Mouse (Mus musculus): ENCODE measurements at regions not wholly inside any gene's neighbourhood (a gene's known extent, or its start where the extent isn't known, plus 50 kb on each side); places are given as distances from the start of the nearest gene placed in this dataset.

- Histone ChIP-seq H3K27me3 (replicated peaks) (no peaks in the 10 kb centered on the region), H3K36me3 (no peaks in the 10 kb centered on the region), H3K9me3 (no peaks in the 10 kb centered on the region), H3K4me3 (no peak overlapping the region), H3K9ac (no peak overlapping the region), H3K4me1 (no peaks in the 10 kb centered on the region), H3K4me2 (no peak overlapping the region), H3K27ac (replicated peaks) (no peak overlapping the region)
- no peak for ATAC-seq (ENCODE audit: extremely low read depth, insufficient number of reproducible peaks, low FRiP score, low TSS enrichment)
- 67% methylated on average over 1 of the region's 1 CpGs for WGBS
Observed at GRCm38 (mm10) chr10:46826639-46827038, 1249.0 kb downstream of the Hace1 start.

GRCm38 (mm10) chr10:46827109-46827812 lies 1249.6 kb downstream of the Hace1 start:
- Histone ChIP-seq H3K4me3 (no peak overlapping the region), H3K36me3 (no peaks in the 10 kb centered on the region), H3K27me3 (replicated peaks) (no peaks in the 10 kb centered on the region), H3K9ac (no peak overlapping the region), H3K4me2 (no peak overlapping the region), H3K9me3 (no peaks in the 10 kb centered on the region), H3K4me1 (no peaks in the 10 kb centered on the region), H3K27ac (replicated peaks) (no peak overlapping the region)
- ATAC-seq (ENCODE audit: extremely low read depth, insufficient number of reproducible peaks, low FRiP score, low TSS enrichment), result no peak
- WGBS, result 69% methylated on average over 1 of the region's 1 CpGs

GRCm38 (mm10) chr10:46828164-46828563 lies 1250.5 kb downstream of the Hace1 start:
- no peak for ATAC-seq (ENCODE audit: extremely low read depth, insufficient number of reproducible peaks, low FRiP score, low TSS enrichment)
- Histone ChIP-seq H3K36me3 (no peaks in the 10 kb centered on the region), H3K4me1 (no peaks in the 10 kb centered on the region), H3K9me3 (no peaks in the 10 kb centered on the region), H3K9ac (no peak overlapping the region), H3K4me2 (no peak overlapping the region), H3K27me3 (replicated peaks) (no peaks in the 10 kb centered on the region), H3K4me3 (no peak overlapping the region), H3K27ac (replicated peaks) (no peak overlapping the region)
- WGBS, result 70% methylated on average over 2 of the region's 2 CpGs

GRCm38 (mm10) chr10:46845578-46846314 lies 1268.1 kb downstream of the Hace1 start:
- Histone ChIP-seq H3K27ac (replicated peaks) (no peak overlapping the region), H3K27me3 (replicated peaks) (no peaks in the 10 kb centered on the region), H3K4me1 (no peaks in the 10 kb centered on the region), H3K36me3 (no peaks in the 10 kb centered on the region), H3K4me3 (no peak overlapping the region), H3K9ac (no peak overlapping the region), H3K4me2 (no peak overlapping the region), H3K9me3 (0 out of 2 replicates have a peak, but pooled peaks cover 3% of the 10 kb centered on the region)
- ATAC-seq (ENCODE audit: extremely low read depth, insufficient number of reproducible peaks, low FRiP score, low TSS enrichment), result no peak
- WGBS, result 66% methylated on average over 3 of the region's 3 CpGs

All from heart, embryonic 13.5 days (tissue).